Mouse (Mus musculus): ENCODE data around the gene Cldn14.

Gene Cldn14

GRCm38 (mm10) chr16:93913881-93914576 lies 94.6 kb downstream of the Cldn14 start:
- DNase-seq (ENCODE audit: low read depth, low spot score), result no peak

- DNase-seq (ENCODE audit: low read depth, low spot score), result no peak
These were observed 95.8 kb downstream of the Cldn14 start for GRCm38 (mm10) chr16:93912808-93913207.

DNA sequence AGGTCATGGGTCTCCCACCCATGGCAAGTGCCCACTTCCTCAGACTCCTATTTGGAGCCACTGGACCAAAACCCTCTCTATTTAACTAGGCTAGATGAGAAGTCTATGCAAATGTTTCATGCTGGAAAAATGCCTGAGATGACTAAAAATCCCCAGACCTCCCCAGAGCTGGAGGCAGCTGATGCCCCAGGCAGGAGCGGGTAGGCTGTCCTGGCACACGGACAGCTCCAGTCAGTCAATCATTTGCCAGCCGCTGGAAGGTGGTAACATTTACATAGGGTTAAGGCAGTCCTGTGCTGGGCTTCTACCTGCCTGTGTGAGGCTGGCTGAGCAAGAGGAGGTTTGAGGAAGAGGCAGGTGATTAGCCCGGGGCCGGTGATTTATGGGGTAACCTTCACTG lies 96.5 kb downstream of the Cldn14 start:
- peak; percentile 81 for DNase-seq (ENCODE audit: low read depth, low spot score)

- DNase-seq (ENCODE audit: low read depth, low spot score), result no peak
These were observed 97.6 kb downstream of the Cldn14 start for GRCm38 (mm10) chr16:93910735-93911665.

DNA sequence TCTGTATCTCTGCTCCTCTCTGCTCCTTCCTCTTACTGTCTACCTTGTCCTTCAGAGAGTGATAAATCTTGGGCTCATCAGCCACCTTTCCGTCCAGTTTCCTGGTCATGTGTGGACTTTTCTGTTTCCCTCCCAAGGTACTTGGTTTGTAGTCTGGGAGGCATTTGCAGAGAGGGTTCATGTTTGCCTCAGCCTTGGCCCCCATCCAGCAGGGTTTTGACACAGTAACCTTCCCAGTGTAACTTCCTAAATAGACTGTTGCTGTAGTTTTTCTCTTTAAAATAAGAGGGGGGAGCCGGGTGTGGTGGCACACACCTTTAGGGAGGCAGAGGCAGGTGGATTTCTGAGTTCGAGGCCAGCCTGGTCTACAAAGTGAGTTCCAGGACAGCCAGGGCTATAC lies 98.7 kb downstream of the Cldn14 start:
- no peak for DNase-seq (ENCODE audit: low read depth, low spot score)

DNA sequence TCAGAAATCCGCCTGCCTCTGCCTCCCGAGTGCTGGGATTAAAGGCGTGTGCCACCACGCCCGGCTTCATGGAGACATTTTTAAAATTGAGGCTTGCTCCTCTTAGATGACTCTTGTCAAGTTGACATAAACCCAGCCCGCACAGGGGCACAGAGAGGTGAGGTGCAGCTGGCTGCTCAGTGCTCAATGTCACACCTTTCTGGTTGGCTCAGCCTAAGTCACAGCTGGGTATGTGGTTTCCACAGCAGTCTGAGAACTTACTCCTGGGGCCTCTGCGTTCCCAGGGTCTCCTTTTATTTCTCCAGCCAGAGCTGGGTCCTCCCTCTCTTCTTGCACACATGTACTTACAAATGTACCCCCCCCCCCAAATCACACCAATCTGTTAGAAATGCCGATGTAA lies 100.4 kb downstream of the Cldn14 start:
- DNase-seq (ENCODE audit: low read depth, low spot score), result peak; percentile 21

GRCm38 (mm10) chr16:93907761-93908160 lies 100.9 kb downstream of the Cldn14 start:
- DNase-seq (ENCODE audit: low read depth, low spot score), result no peak

DNA sequence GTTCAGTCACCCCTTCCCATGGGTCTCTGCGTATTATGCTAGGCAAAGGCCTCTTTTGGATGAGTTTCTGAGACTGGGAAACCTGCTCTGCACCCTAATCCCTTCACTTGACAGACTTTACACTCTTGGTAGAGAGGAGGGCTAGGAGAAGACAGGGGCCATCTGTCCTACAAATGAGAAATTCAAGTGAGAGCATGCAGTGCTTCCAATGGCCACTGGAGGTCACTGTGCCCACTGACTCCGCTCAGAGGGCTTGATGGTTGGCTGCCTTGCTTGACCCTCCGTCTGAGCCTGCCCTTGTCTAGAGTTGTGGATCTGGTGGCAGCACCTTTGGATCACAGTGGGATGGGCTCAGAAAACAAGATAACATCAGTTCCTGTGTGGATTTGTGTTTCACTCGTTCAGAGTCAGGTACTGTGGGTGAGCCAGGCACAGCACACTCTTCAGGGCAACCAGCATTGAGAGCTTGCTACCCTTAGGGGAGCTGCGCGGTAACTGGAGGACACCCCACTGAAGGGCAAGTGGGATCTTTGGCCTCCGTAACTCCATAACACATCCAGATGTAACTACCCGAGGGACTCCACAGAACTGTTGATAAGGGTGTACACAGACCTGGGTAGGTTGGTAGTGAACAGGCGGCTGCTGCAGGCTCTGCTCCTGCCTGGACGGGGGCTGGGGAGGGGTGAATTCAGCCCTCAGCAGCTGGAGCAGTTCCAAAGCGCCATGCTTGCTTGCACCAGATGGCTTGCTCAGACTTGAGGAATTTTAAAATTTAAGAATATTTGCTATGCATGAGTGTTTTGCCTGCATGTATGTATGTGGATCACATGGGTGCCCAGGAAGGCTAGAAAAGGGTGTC lies 102.3 kb downstream of the Cldn14 start:
- peak; percentile 71 for DNase-seq (ENCODE audit: low read depth, low spot score)

DNA sequence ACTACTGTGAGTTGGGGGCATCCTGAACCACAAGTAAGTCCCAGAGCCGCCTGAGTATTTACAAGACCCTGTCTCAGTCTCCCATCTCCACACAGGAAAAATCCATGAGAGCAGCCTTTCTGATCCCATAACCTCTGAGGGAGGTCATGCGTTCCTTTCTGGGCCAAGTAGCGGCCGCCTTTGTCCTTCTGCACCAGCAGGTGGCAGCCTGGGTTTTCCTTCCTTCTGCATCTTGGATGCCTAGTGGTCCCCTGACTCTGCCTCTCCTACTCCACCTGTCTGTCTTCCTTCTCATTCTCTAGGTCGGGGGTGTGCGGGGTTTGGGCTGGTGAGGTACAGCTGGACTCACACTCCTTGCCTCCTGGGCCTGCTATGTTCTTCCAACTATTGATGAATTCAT lies 105.6 kb downstream of the Cldn14 start:
- DNase-seq (ENCODE audit: low read depth, low spot score), result peak; percentile 45

GRCm38 (mm10) chr16:93893285-93893684 lies 115.4 kb downstream of the Cldn14 start:
- DNase-seq (ENCODE audit: low read depth, low spot score), result no peak

DNA sequence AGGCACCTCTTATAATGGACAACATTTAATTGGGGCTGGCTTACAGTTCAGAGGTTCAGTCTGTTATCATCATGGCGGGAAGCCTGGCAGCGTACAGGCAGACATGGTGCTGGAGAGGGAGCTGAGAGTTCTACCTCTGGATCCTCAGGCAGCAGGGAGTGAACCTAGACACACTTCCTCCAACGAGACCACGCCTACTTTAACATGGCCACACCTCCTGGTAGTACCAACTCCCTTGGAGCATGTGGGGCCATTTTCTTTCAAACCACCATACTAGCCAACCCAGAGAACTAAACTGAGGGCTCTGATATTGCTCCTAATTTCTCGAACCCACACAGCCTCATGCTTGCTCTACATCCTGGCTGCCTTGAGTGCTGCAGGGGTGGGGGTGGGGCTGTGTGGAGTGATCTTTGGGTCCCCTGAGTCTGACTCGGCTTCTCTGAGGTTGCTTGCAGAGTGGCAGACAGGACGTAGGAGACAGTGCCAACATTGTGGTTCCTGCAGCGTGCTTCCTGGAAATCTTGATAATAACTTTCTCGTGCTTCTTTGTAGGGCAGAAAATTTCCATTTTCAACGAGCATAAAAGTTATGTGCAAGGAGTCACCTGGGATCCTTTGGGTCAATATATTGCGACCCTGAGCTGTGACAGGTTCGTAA lies 117.6 kb downstream of the Cldn14 start:
- no peak for DNase-seq (ENCODE audit: low read depth, low spot score)

GRCm38 (mm10) chr16:93888481-93888880 lies 120.2 kb downstream of the Cldn14 start:
- DNase-seq (ENCODE audit: low read depth, low spot score), result no peak

- DNase-seq (ENCODE audit: low read depth, low spot score), result no peak
These were observed 123.9 kb downstream of the Cldn14 start for GRCm38 (mm10) chr16:93884722-93885113.

GRCm38 (mm10) chr16:93884086-93884721 lies 124.4 kb downstream of the Cldn14 start:
- DNase-seq (ENCODE audit: low read depth, low spot score), result no peak

GRCm38 (mm10) chr16:93883423-93884085 lies 125.1 kb downstream of the Cldn14 start, which contains the start of gene Chaf1b:
TSS of gene Chaf1b (plus strand) at chr16:93883901.
- peak; percentile 98 for DNase-seq (ENCODE audit: low read depth, low spot score)

GRCm38 (mm10) chr16:93877612-93878380 lies 130.8 kb downstream of the Cldn14 start:
- no peak for DNase-seq (ENCODE audit: low read depth, low spot score)

GRCm38 (mm10) chr16:93874841-93875240 lies 133.8 kb downstream of the Cldn14 start:
- DNase-seq (ENCODE audit: low read depth, low spot score), result no peak
